Mouse (Mus musculus) liver, embryonic 13.5 days (tissue): Measurements from ENCODE around the gene 1700018B08Rik. TPM values are rescaled to one million over a fixed set of nuclear protein-coding genes. Genes with fewer than 3 reads are reported as not detected.

Experiments used
- ATAC-seq: fragments of 200-750 bp; cut with Nextera tagmentation; 2 replicates; pipeline ENCODE4 v1.8.0; 2017; ENCODE audit warnings: low read depth, mild to moderate bottlenecking, moderate number of reproducible peaks, moderate library complexity
- DNase-seq: peaks from one replicate; pipeline ENCODE4 v3.0.0; 2022
- H3K27ac ChIP-seq: fragments of 300-500 bp; sonication (generic); 2 replicates; pipeline ENCODE4 v1.5.1; 2015; ENCODE audit warnings: moderate library complexity, mild to moderate bottlenecking, inconsistent platforms
- H3K27me3 ChIP-seq: fragments of 300-500 bp; sonication (generic); 2 replicates; pipeline ENCODE4 v1.6.1; 2015; ENCODE audit warnings: mild to moderate bottlenecking, inconsistent platforms
- H3K36me3 ChIP-seq: fragments of 300-500 bp; sonication (generic); 2 replicates; pipeline ENCODE4 v1.6.1; 2015; ENCODE audit warnings: mild to moderate bottlenecking, inconsistent platforms
- H3K4me1 ChIP-seq: fragments of 300-500 bp; sonication (generic); replicated peaks from 2 replicates; pipeline ENCODE4 v1.6.1; 2015; ENCODE audit warnings: inconsistent platforms
- H3K4me2 ChIP-seq: fragments of 300-500 bp; sonication (generic); 2 replicates; pipeline ENCODE4 v1.6.1; 2015; ENCODE audit warnings: inconsistent platforms, mild to moderate bottlenecking, moderate library complexity
- H3K4me3 ChIP-seq: fragments of 300-500 bp; sonication (generic); replicated peaks from 2 replicates; pipeline ENCODE4 v1.5.1; 2015; ENCODE audit warnings: mild to moderate bottlenecking, inconsistent platforms
- H3K9ac ChIP-seq: fragments of 300-500 bp; sonication (generic); 2 replicates; pipeline ENCODE4 v1.6.1; 2015; ENCODE audit warnings: mild to moderate bottlenecking, inconsistent platforms
- H3K9me3 ChIP-seq: fragments of 300-500 bp; sonication (generic); replicated peaks from 2 replicates; pipeline ENCODE4 v1.6.1; 2016; ENCODE audit warnings: inconsistent platforms
- WGBS: fragments of 180-500 bp; shearing (Covaris S2); methylation state at CpG from one replicate; pipeline ENCODE4 v1.1.7; 2015; ENCODE audit not compliant: insufficient replicate concordance; 5-methylcytosine and 5-hydroxymethylcytosine counted together
- polyA plus RNA-seq: library from polyadenylated mRNA; unstranded; fragments of >200 nt; fragmentation: Nextera tagmentation; extraction: Ambion mirVana; gene quantifications from 2 replicates; pipeline ENCODE4 v1.2.1, GENCODE M21; 2015

The 1700018B08Rik gene
- polyA plus RNA-seq, 1 experiment from 2014 or later, result not detected

GRCm38 (mm10) chr8:121578676-121579451, 34.7 kb upstream of the 1700018B08Rik start, which contains the start of gene Fbxo31:
Gene Fbxo31 (minus strand): TSS chr8:121578806.
- DNase-seq (peak; percentile 92), ATAC-seq (peak; percentile 89)
- H3K4me1 ChIP-seq, result peaks cover 67% of the 10 kb centered on the region
- H3K9ac ChIP-seq, result peak within 1 kb of the TSS; percentile 91
- peak within 1 kb of the TSS; percentile 88 for H3K4me3 ChIP-seq
- peak within 1 kb of the TSS; percentile 99 for H3K4me2 ChIP-seq
- peak within 1 kb of the TSS; percentile 83 for H3K27ac ChIP-seq
- H3K9me3 ChIP-seq, result no peaks in the 10 kb centered on the region
- H3K27me3 ChIP-seq, result no peaks in the 10 kb centered on the region
- 2% methylated on average over 63 of the region's 63 CpGs for WGBS
- H3K36me3 ChIP-seq, result no peaks in the 10 kb centered on the region

DNA sequence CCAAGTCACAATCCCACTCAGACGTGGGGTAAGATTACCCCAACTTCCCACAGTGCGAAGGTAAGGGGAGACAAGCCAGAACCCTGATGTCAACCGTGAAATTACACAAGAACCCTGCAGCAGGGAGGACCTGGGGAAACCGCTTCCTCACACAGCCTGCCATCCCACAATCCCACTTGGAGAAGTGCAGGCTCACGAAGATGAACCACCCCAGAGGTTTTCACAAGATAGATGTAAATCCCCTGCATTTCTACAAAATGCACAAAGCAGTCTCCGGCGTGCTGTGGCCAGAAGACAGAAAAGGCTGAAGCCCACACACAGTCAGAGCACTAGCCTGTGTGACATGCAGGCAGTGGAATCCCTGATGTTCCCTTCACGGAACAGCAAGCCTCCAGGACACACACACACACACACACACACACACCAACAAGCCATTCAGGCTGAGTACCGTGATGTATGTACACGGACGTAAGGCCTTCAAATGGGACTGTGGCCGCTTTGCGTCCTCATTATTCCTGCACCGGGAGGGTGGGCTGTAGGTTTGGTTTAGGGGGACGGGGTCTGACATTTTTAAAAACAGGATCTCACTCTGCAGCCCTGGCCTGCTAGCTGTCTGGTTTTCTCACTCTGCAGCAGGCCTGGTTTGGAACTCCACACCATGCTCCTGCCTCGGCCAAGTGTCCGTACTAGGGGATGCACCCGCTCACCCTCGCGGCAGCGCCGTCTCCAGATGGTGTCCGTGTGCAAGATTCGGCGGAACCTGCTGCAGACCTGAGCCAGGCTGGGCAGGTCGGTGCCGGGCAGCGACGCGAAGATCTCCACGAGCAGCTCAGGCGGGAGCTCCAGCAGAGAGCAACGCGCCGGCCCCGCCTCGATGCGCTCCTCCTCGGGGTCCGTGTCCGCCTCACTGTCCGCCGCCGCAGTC, 33.9 kb upstream of the 1700018B08Rik start:
- Histone ChIP-seq H3K27ac (peak overlapping the region; percentile 83), H3K9ac (peak overlapping the region; percentile 91), H3K36me3 (no peaks in the 10 kb centered on the region), H3K4me2 (peak overlapping the region; percentile 99), H3K4me1 (peaks cover 75% of the 10 kb centered on the region), H3K27me3 (no peaks in the 10 kb centered on the region), H3K9me3 (no peaks in the 10 kb centered on the region), H3K4me3 (peak overlapping the region; percentile 88)
- no peak for DNase-seq
- WGBS, result 2% methylated on average over 44 of the region's 44 CpGs
- ATAC-seq, result no peak; the same call in 1 of the 2 replicates

- no peak overlapping the region for H3K9ac ChIP-seq
- peaks cover 89% of the 10 kb centered on the region for H3K4me1 ChIP-seq
- DNase-seq, result no peak
- no peak overlapping the region for H3K4me3 ChIP-seq
- H3K27me3 ChIP-seq, result no peaks in the 10 kb centered on the region
- no peak overlapping the region for H3K4me2 ChIP-seq
- ATAC-seq, result no peak
- no peaks in the 10 kb centered on the region for H3K9me3 ChIP-seq
- WGBS, result 78% methylated on average over 3 of the region's 3 CpGs
- H3K27ac ChIP-seq, result no peak overlapping the region
- H3K36me3 ChIP-seq, result no peaks in the 10 kb centered on the region
Observed at GRCm38 (mm10) chr8:121575661-121576060, 31.5 kb upstream of the 1700018B08Rik start.

- ATAC-seq (peak; percentile 78), DNase-seq (peak; percentile 34)
- H3K9ac ChIP-seq, result no peak overlapping the region
- WGBS, result 52% methylated on average over 3 of the region's 3 CpGs
- H3K27ac ChIP-seq, result peak overlapping the region; percentile 23; the same call in 1 of the 2 replicates
- H3K27me3 ChIP-seq, result no peaks in the 10 kb centered on the region
- no peak overlapping the region for H3K4me3 ChIP-seq
- H3K4me2 ChIP-seq, result no peak overlapping the region
- no peaks in the 10 kb centered on the region for H3K9me3 ChIP-seq
- no peaks in the 10 kb centered on the region for H3K36me3 ChIP-seq
- peaks cover 87% of the 10 kb centered on the region for H3K4me1 ChIP-seq
Observed at GRCm38 (mm10) chr8:121573275-121573674, 29.2 kb upstream of the 1700018B08Rik start.

GRCm38 (mm10) chr8:121572121-121572520, 28.0 kb upstream of the 1700018B08Rik start:
- Histone ChIP-seq H3K36me3 (no peaks in the 10 kb centered on the region), H3K9ac (no peak overlapping the region), H3K4me2 (no peak overlapping the region), H3K27me3 (no peaks in the 10 kb centered on the region), H3K4me1 (peaks cover 79% of the 10 kb centered on the region), H3K9me3 (no peaks in the 10 kb centered on the region), H3K4me3 (no peak overlapping the region), H3K27ac (no peak overlapping the region)
- WGBS, result 69% methylated on average over 7 of the region's 7 CpGs
- DNase-seq (no peak), ATAC-seq (no peak)

GRCm38 (mm10) chr8:121570801-121571200, 26.7 kb upstream of the 1700018B08Rik start:
- no peaks in the 10 kb centered on the region for H3K27me3 ChIP-seq
- 67% methylated on average over 17 of the region's 17 CpGs for WGBS
- no peak for DNase-seq
- H3K4me2 ChIP-seq, result peak overlapping the region; percentile 36
- H3K9ac ChIP-seq, result no peak overlapping the region
- peaks cover 71% of the 10 kb centered on the region for H3K4me1 ChIP-seq
- H3K36me3 ChIP-seq, result peaks cover 6% of the 10 kb centered on the region
- peak overlapping the region; percentile 16 for H3K4me3 ChIP-seq
- ATAC-seq, result no peak
- peak overlapping the region; percentile 30; the same call in 1 of the 2 replicates for H3K27ac ChIP-seq
- H3K9me3 ChIP-seq, result no peaks in the 10 kb centered on the region

DNA sequence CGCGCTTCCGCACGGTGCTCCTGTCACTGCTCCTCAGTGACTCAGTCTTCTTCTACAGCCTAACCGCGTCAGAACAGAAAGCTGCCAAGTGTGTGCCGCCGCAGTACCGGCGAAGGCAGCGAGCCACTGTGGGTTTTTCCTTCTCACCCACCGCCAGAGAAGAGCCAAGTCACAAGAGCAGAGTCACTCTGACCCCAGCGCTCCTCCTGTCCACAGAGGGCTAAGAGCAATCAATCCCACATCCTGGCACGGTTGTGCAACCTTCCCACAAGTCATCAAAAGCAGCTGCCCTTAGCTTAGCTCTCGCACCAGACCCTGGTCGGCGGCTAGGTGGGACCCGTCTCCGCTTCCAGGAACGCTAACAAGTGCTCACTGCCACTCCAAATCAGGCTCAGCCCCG, 26.2 kb upstream of the 1700018B08Rik start:
- WGBS, result 42% methylated on average over 21 of the region's 21 CpGs
- Histone ChIP-seq H3K27ac (peak overlapping the region; percentile 30; the same call in 1 of the 2 replicates), H3K9me3 (no peaks in the 10 kb centered on the region), H3K27me3 (no peaks in the 10 kb centered on the region), H3K4me1 (peaks cover 68% of the 10 kb centered on the region), H3K9ac (no peak overlapping the region), H3K36me3 (peaks cover 8% of the 10 kb centered on the region), H3K4me3 (peak overlapping the region; percentile 16), H3K4me2 (peak overlapping the region; percentile 36)
- DNase-seq, result no peak
- peak; percentile 34; the same call in 1 of the 2 replicates for ATAC-seq

DNA sequence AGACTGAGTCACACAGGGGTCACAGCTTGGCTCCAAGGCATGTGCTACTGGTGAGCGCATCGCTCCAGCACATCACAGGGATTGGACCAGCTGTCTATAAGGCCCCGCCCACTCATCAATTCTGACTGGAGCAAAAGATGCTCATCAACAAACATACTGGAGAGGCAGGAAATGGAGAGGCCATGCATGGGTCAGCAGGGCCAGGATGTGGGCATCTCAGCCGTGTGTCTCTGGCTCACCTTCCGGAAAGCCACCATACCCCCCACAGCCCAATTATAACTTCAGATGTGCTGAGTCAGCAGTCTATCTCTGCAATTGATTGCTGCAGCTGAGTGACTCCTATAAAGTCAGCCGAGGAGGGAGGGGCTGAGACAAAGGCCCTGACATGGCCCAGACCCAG, 24.2 kb upstream of the 1700018B08Rik start:
- H3K9me3 ChIP-seq, result no peaks in the 10 kb centered on the region
- no peak overlapping the region for H3K4me3 ChIP-seq
- peaks cover 54% of the 10 kb centered on the region for H3K4me1 ChIP-seq
- peaks cover 15% of the 10 kb centered on the region for H3K36me3 ChIP-seq
- no peak overlapping the region for H3K9ac ChIP-seq
- DNase-seq, result no peak
- 58% methylated on average over 6 of the region's 6 CpGs for WGBS
- no peak overlapping the region for H3K27ac ChIP-seq
- H3K4me2 ChIP-seq, result no peak overlapping the region
- no peaks in the 10 kb centered on the region for H3K27me3 ChIP-seq
- ATAC-seq, result no peak

GRCm38 (mm10) chr8:121563701-121564100, 19.6 kb upstream of the 1700018B08Rik start:
- Histone ChIP-seq H3K4me3 (no peak overlapping the region), H3K36me3 (peaks cover 41% of the 10 kb centered on the region), H3K27ac (no peak overlapping the region), H3K4me2 (no peak overlapping the region), H3K4me1 (peaks cover 26% of the 10 kb centered on the region), H3K27me3 (no peaks in the 10 kb centered on the region), H3K9me3 (no peaks in the 10 kb centered on the region), H3K9ac (no peak overlapping the region)
- ATAC-seq (no peak), DNase-seq (no peak)
- 83% methylated on average over 6 of the region's 6 CpGs for WGBS

- Histone ChIP-seq H3K4me1 (peaks cover 22% of the 10 kb centered on the region), H3K27ac (no peak overlapping the region), H3K4me2 (no peak overlapping the region), H3K36me3 (peaks cover 47% of the 10 kb centered on the region), H3K9me3 (no peaks in the 10 kb centered on the region), H3K4me3 (no peak overlapping the region), H3K9ac (no peak overlapping the region), H3K27me3 (no peaks in the 10 kb centered on the region)
- ATAC-seq (peak; percentile 12; the same call in 1 of the 2 replicates), DNase-seq (no peak)
- 74% methylated on average over 9 of the region's 9 CpGs for WGBS
Observed at GRCm38 (mm10) chr8:121562941-121563351, 18.8 kb upstream of the 1700018B08Rik start.
